Mouse (Mus musculus): ENCODE measurements around the gene D430019H16Rik. TPM values are rescaled to one million over a fixed set of nuclear protein-coding genes. Genes with fewer than 3 reads are reported as not detected.

The D430019H16Rik gene
- total RNA-seq, 2 experiments from 2014 or later, result not detected

- no peak for ATAC-seq (replicated peaks; ENCODE audit: low FRiP score, poor library complexity, severe bottlenecking)
These were observed 78.2 kb downstream of the D430019H16Rik start for GRCm38 (mm10) chr12:105531724-105532371.

GRCm38 (mm10) chr12:105534842-105535241, 81.2 kb downstream of the D430019H16Rik start:
- no peak for ATAC-seq (replicated peaks; ENCODE audit: low FRiP score, poor library complexity, severe bottlenecking)

GRCm38 (mm10) chr12:105535968-105536760, 82.5 kb downstream of the D430019H16Rik start:
- ATAC-seq (replicated peaks; ENCODE audit: low FRiP score, poor library complexity, severe bottlenecking), result no peak

GRCm38 (mm10) chr12:105537162-105537561, 83.5 kb downstream of the D430019H16Rik start:
- ATAC-seq (replicated peaks; ENCODE audit: low FRiP score, poor library complexity, severe bottlenecking), result no peak

- no peak for ATAC-seq (replicated peaks; ENCODE audit: low FRiP score, poor library complexity, severe bottlenecking)
These were observed 86.0 kb downstream of the D430019H16Rik start for GRCm38 (mm10) chr12:105539649-105540048.

- no peak for ATAC-seq (replicated peaks; ENCODE audit: low FRiP score, poor library complexity, severe bottlenecking)
These were observed 88.1 kb downstream of the D430019H16Rik start for GRCm38 (mm10) chr12:105541590-105542402.

- ATAC-seq (replicated peaks; ENCODE audit: low FRiP score, poor library complexity, severe bottlenecking), result no peak
These were observed 88.9 kb downstream of the D430019H16Rik start for GRCm38 (mm10) chr12:105542513-105542912.

Other genes with a start within 250 kb of the D430019H16Rik start
- gene Tcl1, start 231.1 kb upstream of the D430019H16Rik start, total RNA-seq (2015; ENCODE audit: low replicate concordance), result not detected in 2 replicates
- gene Tcl1, start 231.1 kb upstream of the D430019H16Rik start, total RNA-seq (2017; ENCODE audit: low replicate concordance), result not detected in 2 replicates
- gene Tunar, start 120.0 kb upstream of the D430019H16Rik start, total RNA-seq (2015; ENCODE audit: low replicate concordance), result not detected in 2 replicates
- not detected in 2 replicates for gene Tunar, start 120.0 kb upstream of the D430019H16Rik start, total RNA-seq (2017; ENCODE audit: low replicate concordance)
- not detected in 2 replicates for gene Bdkrb2, start 109.4 kb downstream of the D430019H16Rik start, total RNA-seq (2015; ENCODE audit: low replicate concordance)
- not detected in 2 replicates for gene Bdkrb2, start 109.4 kb downstream of the D430019H16Rik start, total RNA-seq (2017; ENCODE audit: low replicate concordance)
- not detected in 2 replicates for gene Bdkrb1, start 149.2 kb downstream of the D430019H16Rik start, total RNA-seq (2015; ENCODE audit: low replicate concordance)
- not detected in 2 replicates for gene Bdkrb1, start 149.2 kb downstream of the D430019H16Rik start, total RNA-seq (2017; ENCODE audit: low replicate concordance)
- 5.0 and 6.5 TPM in 2 replicates for gene Gskip, start 231.0 kb downstream of the D430019H16Rik start, total RNA-seq (2015; ENCODE audit: low replicate concordance)
- 1.8 and 2.7 TPM in 2 replicates for gene Gskip, start 231.0 kb downstream of the D430019H16Rik start, total RNA-seq (2017; ENCODE audit: low replicate concordance)
- gene Atg2b, start 231.4 kb downstream of the D430019H16Rik start, total RNA-seq (2015; ENCODE audit: low replicate concordance), result 15.5 and 27.3 TPM in 2 replicates
- 16.7 and 21.6 TPM in 2 replicates for gene Atg2b, start 231.4 kb downstream of the D430019H16Rik start, total RNA-seq (2017; ENCODE audit: low replicate concordance)

Measured in erythroblast, adult 5-6 weeks (primary cell).